Mouse (Mus musculus): ENCODE results near the gene Gtsf1. TPM values are rescaled to one million over a fixed set of nuclear protein-coding genes. Genes with fewer than 3 reads are reported as not detected.

The Gtsf1 gene
- polyA plus RNA-seq, 1 experiment from 2014 or later: not detected

DNA sequence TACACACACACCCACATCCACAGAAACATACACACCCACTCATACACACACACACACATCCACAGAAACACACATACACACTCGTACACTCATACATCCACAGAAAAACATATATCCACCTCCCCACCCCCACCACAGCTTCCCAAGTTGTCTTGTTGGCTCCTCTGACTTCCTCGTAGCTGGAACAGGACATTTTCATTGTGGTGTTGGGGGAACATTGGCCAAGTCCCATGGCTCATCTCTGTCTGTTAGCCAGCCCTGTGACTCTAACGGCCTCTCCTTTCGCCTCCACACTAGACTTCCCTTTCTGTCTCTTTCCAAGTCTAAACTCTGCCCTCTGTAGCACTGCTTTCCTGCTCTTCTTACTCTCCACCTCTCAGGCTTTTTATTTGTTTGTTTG is 72.5 kb downstream of the Gtsf1 start:
- Histone ChIP-seq H3K27ac (ENCODE audit: low read depth) (no peak overlapping the region), H3K27me3 (replicated peaks; ENCODE audit: control insufficient read depth, insufficient read depth, low read length) (no peaks in the 10 kb centered on the region), H3K4me3 (ENCODE audit: low read depth, low read length) (no peak overlapping the region), H3K4me1 (replicated peaks; ENCODE audit: control insufficient read depth, insufficient read depth, low read length) (peaks cover 8% of the 10 kb centered on the region), H3K9me3 (ENCODE audit: control insufficient read depth, low read length) (no peaks in the 10 kb centered on the region), H3K9ac (ENCODE audit: low read length) (no peak overlapping the region), H3K4me2 (ENCODE audit: low read length) (no peak overlapping the region), H3K36me3 (ENCODE audit: control insufficient read depth, insufficient read depth, low read length) (peaks cover 45% of the 10 kb centered on the region)
- ATAC-seq (replicated peaks; ENCODE audit: low FRiP score, low TSS enrichment, low read depth): no peak
- no peak for DNase-seq (ENCODE audit: low spot score)
- 77% methylated on average over 4 of the region's 4 CpGs for WGBS

DNA sequence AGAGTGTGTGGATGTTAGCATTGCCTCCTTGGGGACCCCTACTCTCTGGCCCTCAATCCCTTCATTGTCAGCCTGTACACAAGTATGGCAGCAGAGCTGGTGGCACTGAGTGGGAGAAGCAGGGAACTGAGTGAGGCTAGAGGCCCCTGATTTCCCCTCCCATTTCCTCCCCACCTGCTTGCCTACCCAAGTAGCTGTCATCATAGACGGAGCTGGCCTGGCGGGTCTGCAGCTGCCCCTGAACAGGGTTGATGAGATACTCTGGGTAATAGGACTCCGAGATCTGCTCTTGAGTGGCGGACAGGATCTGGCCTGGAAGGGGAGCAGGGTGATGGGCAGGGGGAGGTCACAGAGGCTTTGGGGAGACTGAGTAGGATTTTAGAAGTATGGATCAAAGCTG is 74.1 kb downstream of the Gtsf1 start:
- Histone ChIP-seq H3K4me1 (replicated peaks; ENCODE audit: control insufficient read depth, insufficient read depth, low read length) (peaks cover under 1% of the 10 kb centered on the region; the same call in 1 of the 2 replicates), H3K9ac (ENCODE audit: low read length) (no peak overlapping the region), H3K4me3 (ENCODE audit: low read depth, low read length) (no peak overlapping the region), H3K9me3 (ENCODE audit: control insufficient read depth, low read length) (no peaks in the 10 kb centered on the region), H3K4me2 (ENCODE audit: low read length) (no peak overlapping the region), H3K36me3 (ENCODE audit: control insufficient read depth, insufficient read depth, low read length) (peaks cover 62% of the 10 kb centered on the region), H3K27ac (ENCODE audit: low read depth) (no peak overlapping the region), H3K27me3 (replicated peaks; ENCODE audit: control insufficient read depth, insufficient read depth, low read length) (no peaks in the 10 kb centered on the region)
- WGBS: 76% methylated on average over 4 of the region's 4 CpGs
- no peak for DNase-seq (ENCODE audit: low spot score)
- ATAC-seq (replicated peaks; ENCODE audit: low FRiP score, low TSS enrichment, low read depth): no peak

DNA sequence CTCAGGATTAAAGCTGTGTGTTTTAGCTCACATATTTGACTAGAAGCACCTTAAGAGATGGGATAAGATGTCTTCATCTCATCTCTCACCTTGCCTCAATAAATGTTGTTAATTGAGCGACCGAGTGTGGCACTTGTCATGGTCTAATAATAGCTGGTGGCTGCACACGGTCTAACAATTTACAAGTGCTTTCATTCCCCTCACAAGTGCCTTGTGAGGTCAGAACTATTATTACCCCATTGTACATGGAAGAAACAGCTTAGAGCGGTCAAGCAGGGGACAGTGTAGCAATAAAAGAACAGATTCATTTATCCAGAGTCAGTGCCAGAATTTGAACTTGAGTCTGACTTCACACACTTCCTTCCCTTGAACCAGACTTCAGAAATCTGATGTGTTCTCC is 74.8 kb downstream of the Gtsf1 start:
- 83% methylated on average over 4 of the region's 4 CpGs for WGBS
- Histone ChIP-seq H3K27ac (ENCODE audit: low read depth) (no peak overlapping the region), H3K4me1 (replicated peaks; ENCODE audit: control insufficient read depth, insufficient read depth, low read length) (no peaks in the 10 kb centered on the region; the same call in 1 of the 2 replicates), H3K9ac (ENCODE audit: low read length) (no peak overlapping the region), H3K9me3 (ENCODE audit: control insufficient read depth, low read length) (no peaks in the 10 kb centered on the region), H3K4me2 (ENCODE audit: low read length) (no peak overlapping the region), H3K4me3 (ENCODE audit: low read depth, low read length) (no peak overlapping the region), H3K27me3 (replicated peaks; ENCODE audit: control insufficient read depth, insufficient read depth, low read length) (no peaks in the 10 kb centered on the region), H3K36me3 (ENCODE audit: control insufficient read depth, insufficient read depth, low read length) (peaks cover 69% of the 10 kb centered on the region)
- no peak for DNase-seq (ENCODE audit: low spot score)
- no peak for ATAC-seq (replicated peaks; ENCODE audit: low FRiP score, low TSS enrichment, low read depth)

DNA sequence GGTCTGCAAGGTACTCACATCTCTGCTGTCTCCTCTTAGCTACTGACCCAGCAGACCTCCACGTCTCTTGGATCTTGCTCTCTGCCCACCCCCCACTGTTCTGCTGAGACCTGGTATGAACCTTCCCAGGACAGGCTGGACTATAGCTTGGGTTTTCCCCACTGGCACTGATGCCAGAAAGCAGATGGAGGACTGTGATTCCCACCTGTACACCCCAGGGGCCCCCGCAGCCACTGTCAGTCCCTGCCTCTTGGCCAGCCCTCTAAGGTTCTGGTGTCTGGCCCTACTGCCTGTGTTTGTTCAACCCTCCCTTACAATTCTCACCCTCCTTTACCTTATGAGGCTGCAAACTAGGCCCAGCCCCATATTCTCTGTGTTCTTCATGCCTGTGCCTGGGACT is 75.6 kb downstream of the Gtsf1 start:
- Histone ChIP-seq H3K4me3 (ENCODE audit: low read depth, low read length) (no peak overlapping the region), H3K9me3 (ENCODE audit: control insufficient read depth, low read length) (no peaks in the 10 kb centered on the region), H3K4me2 (ENCODE audit: low read length) (no peak overlapping the region), H3K9ac (ENCODE audit: low read length) (no peak overlapping the region), H3K27me3 (replicated peaks; ENCODE audit: control insufficient read depth, insufficient read depth, low read length) (no peaks in the 10 kb centered on the region), H3K36me3 (ENCODE audit: control insufficient read depth, insufficient read depth, low read length) (peaks cover 76% of the 10 kb centered on the region), H3K4me1 (replicated peaks; ENCODE audit: control insufficient read depth, insufficient read depth, low read length) (no peaks in the 10 kb centered on the region; the same call in 1 of the 2 replicates), H3K27ac (ENCODE audit: low read depth) (no peak overlapping the region)
- ATAC-seq (replicated peaks; ENCODE audit: low FRiP score, low TSS enrichment, low read depth): no peak
- WGBS: 89% methylated on average over 2 of the region's 2 CpGs
- no peak for DNase-seq (ENCODE audit: low spot score)

DNA sequence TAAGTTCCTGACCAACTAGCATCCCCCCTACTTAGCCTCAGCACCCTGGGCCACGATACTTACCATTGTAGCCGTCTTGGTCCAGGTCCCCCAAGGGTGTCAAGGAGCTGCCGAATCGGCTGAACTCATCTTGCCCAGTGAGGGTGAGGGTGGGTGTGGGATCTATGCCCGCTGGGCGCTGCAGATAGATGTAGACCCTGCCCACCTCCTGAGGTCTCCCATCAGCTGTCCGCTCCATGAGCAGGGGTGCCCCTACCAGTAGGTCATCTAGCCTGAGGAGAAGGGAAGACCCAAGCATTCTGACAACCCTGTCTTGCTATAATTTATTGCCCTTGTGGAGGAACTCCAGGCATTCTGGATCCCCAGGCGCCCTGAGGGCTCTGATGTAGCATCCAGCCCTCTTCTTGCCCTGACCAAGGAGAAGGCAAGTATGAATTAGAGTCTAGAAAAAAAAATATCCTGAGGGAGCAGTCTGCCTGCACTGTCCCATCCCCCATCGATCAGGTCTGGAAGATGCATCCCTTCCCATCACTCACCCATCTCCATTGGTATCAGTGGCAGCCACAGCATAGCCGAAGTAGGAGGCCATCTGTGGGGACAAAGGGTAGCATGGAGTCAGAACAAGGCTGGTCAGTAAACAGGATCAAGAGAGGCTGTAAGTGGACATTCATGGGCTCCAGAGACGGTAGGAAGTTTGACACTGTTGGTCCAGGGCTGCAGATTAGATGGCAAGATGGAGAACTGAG is 76.6 kb downstream of the Gtsf1 start:
- H3K4me3 ChIP-seq (ENCODE audit: low read depth, low read length): no peak overlapping the region
- no peaks in the 10 kb centered on the region for H3K4me1 ChIP-seq (replicated peaks; ENCODE audit: control insufficient read depth, insufficient read depth, low read length)
- H3K9me3 ChIP-seq (ENCODE audit: control insufficient read depth, low read length): no peaks in the 10 kb centered on the region
- no peak overlapping the region for H3K9ac ChIP-seq (ENCODE audit: low read length)
- ATAC-seq (replicated peaks; ENCODE audit: low FRiP score, low TSS enrichment, low read depth) (0 out of 2 replicates have a peak, but pooled peaks have one; percentile 14), DNase-seq (ENCODE audit: low spot score) (no peak)
- no peaks in the 10 kb centered on the region for H3K27me3 ChIP-seq (replicated peaks; ENCODE audit: control insufficient read depth, insufficient read depth, low read length)
- peaks cover 86% of the 10 kb centered on the region for H3K36me3 ChIP-seq (ENCODE audit: control insufficient read depth, insufficient read depth, low read length)
- 90% methylated on average over 11 of the region's 11 CpGs for WGBS
- H3K4me2 ChIP-seq (ENCODE audit: low read length): no peak overlapping the region
- H3K27ac ChIP-seq (ENCODE audit: low read depth): no peak overlapping the region

DNA sequence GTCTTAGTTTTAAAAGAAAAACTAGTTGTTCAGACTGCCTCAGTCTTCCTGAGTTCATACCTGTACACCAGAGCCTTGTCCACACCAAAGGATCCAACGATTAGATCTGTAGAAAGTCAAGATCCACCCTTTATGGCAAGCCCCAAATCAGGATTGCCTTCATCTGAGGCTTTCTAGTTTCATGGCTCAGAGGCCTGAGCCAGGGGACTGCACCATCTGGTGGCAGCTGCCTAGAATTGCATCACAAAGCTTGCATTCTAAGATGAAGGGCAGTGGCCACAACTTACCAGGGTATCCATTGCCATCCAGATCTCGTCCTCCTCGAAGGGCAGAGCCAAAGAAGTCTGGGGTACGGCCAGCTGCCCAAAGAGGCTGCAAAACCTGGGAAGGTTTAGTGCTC is 77.4 kb downstream of the Gtsf1 start:
- H3K9ac ChIP-seq (ENCODE audit: low read length): no peak overlapping the region
- H3K4me2 ChIP-seq (ENCODE audit: low read length): no peak overlapping the region
- no peaks in the 10 kb centered on the region for H3K27me3 ChIP-seq (replicated peaks; ENCODE audit: control insufficient read depth, insufficient read depth, low read length)
- no peak overlapping the region for H3K4me3 ChIP-seq (ENCODE audit: low read depth, low read length)
- peaks cover 94% of the 10 kb centered on the region for H3K36me3 ChIP-seq (ENCODE audit: control insufficient read depth, insufficient read depth, low read length)
- no peak; the same call in 1 of the 2 replicates for ATAC-seq (replicated peaks; ENCODE audit: low FRiP score, low TSS enrichment, low read depth)
- H3K27ac ChIP-seq (ENCODE audit: low read depth): no peak overlapping the region
- no peaks in the 10 kb centered on the region for H3K9me3 ChIP-seq (ENCODE audit: control insufficient read depth, low read length)
- DNase-seq (ENCODE audit: low spot score): peak; percentile 77
- WGBS: 50% methylated on average over 4 of the region's 4 CpGs
- no peaks in the 10 kb centered on the region for H3K4me1 ChIP-seq (replicated peaks; ENCODE audit: control insufficient read depth, insufficient read depth, low read length)

Other genes with a start within 250 kb of the Gtsf1 start
- gene Cbx5, start 190.7 kb downstream of the Gtsf1 start, polyA plus RNA-seq (2014; fragmentation: Nextera tagmentation; extraction: Ambion mirVana): 118 and 123 TPM in 2 replicates
- 837 and 906 TPM in 2 replicates for gene Hnrnpa1, start 190.0 kb downstream of the Gtsf1 start, polyA plus RNA-seq (2014; fragmentation: Nextera tagmentation; extraction: Ambion mirVana)
- gene Nfe2, start 172.1 kb downstream of the Gtsf1 start, polyA plus RNA-seq (2014; fragmentation: Nextera tagmentation; extraction: Ambion mirVana): 1.8 and 1.9 TPM in 2 replicates
- gene Copz1, start 157.8 kb downstream of the Gtsf1 start, polyA plus RNA-seq (2014; fragmentation: Nextera tagmentation; extraction: Ambion mirVana): 266 and 283 TPM in 2 replicates
- gene Gpr84, start 119.9 kb downstream of the Gtsf1 start, polyA plus RNA-seq (2014; fragmentation: Nextera tagmentation; extraction: Ambion mirVana): 0.11 and 0.34 TPM in 2 replicates
- gene Zfp385a, start 90.4 kb downstream of the Gtsf1 start, polyA plus RNA-seq (2014; fragmentation: Nextera tagmentation; extraction: Ambion mirVana): 7.2 and 7.5 TPM in 2 replicates
- gene Itga5, start 63.7 kb downstream of the Gtsf1 start, polyA plus RNA-seq (2014; fragmentation: Nextera tagmentation; extraction: Ambion mirVana): 64.9 and 69.4 TPM in 2 replicates
- gene Gtsf2, start 18.0 kb upstream of the Gtsf1 start, polyA plus RNA-seq (2014; fragmentation: Nextera tagmentation; extraction: Ambion mirVana): not detected in 2 replicates
- gene Nckap1l, start 23.3 kb upstream of the Gtsf1 start, polyA plus RNA-seq (2014; fragmentation: Nextera tagmentation; extraction: Ambion mirVana): 3.2 TPM in 2 replicates
- 6.8 and 7.1 TPM in 2 replicates for gene Pde1b, start 72.6 kb upstream of the Gtsf1 start, polyA plus RNA-seq (2014; fragmentation: Nextera tagmentation; extraction: Ambion mirVana)
- 11.6 and 12.3 TPM in 2 replicates for gene Ppp1r1a, start 107.5 kb upstream of the Gtsf1 start, polyA plus RNA-seq (2014; fragmentation: Nextera tagmentation; extraction: Ambion mirVana)
- not detected in 2 replicates for gene Glycam1, start 134.6 kb upstream of the Gtsf1 start, polyA plus RNA-seq (2014; fragmentation: Nextera tagmentation; extraction: Ambion mirVana)

Measured in intestine, embryonic 14.5 days (tissue).